Mouse (Mus musculus) thymus, adult 2 months (tissue): ENCODE measurements around the gene C2cd2l. TPM values are rescaled to one million over a fixed set of nuclear protein-coding genes. Genes with fewer than 3 reads are reported as not detected.

Experiments
- DNase-seq: peaks from one replicate; pipeline ENCODE4 v3.0.0; 2021
- H3K27ac ChIP-seq: fragments of 200-500 bp; 2 replicates; pipeline ENCODE4 v1.5.1; 2012; ENCODE audit warnings: low read length, control low read depth; ENCODE audit not compliant: control insufficient read depth, insufficient read depth
- H3K27me3 ChIP-seq: fragments of 200-500 bp; 2 replicates; pipeline ENCODE4 v1.6.1; 2012; ENCODE audit warnings: mild to moderate bottlenecking, low read length, moderate library complexity, mixed read lengths; ENCODE audit not compliant: control insufficient read depth, insufficient read depth
- H3K36me3 ChIP-seq: fragments of 200-500 bp; 2 replicates; pipeline ENCODE4 v1.6.1; 2012; ENCODE audit warnings: mild to moderate bottlenecking, low read length, moderate library complexity; ENCODE audit not compliant: control insufficient read depth, insufficient read depth
- H3K4me1 ChIP-seq: fragments of 200-500 bp; replicated peaks from 2 replicates; pipeline ENCODE4 v1.6.1; 2012; ENCODE audit warnings: low read length; ENCODE audit not compliant: control insufficient read depth, insufficient read depth
- H3K4me3 ChIP-seq: fragments of 200-500 bp; 2 replicates; pipeline ENCODE4 v1.5.1; 2012; ENCODE audit warnings: mild to moderate bottlenecking, low read length, control low read depth, moderate library complexity; ENCODE audit not compliant: control insufficient read depth, insufficient read depth
- CTCF ChIP-seq: fragments of 200-500 bp; IDR thresholded peaks from 2 replicates; pipeline ENCODE4 v1.5.1; 2012; ENCODE audit warnings: mild to moderate bottlenecking, control low read depth, low read length, moderate library complexity, borderline replicate concordance; ENCODE audit not compliant: control insufficient read depth, poor library complexity, insufficient read depth; ENCODE audit errors: extremely low read depth
- POLR2A ChIP-seq: fragments of 200-500 bp; IDR thresholded peaks from 2 replicates; pipeline ENCODE4 v1.6.1; 2012; ENCODE audit warnings: mild to moderate bottlenecking, low read length, control low read depth, moderate library complexity; ENCODE audit not compliant: control insufficient read depth, poor library complexity, insufficient read depth; ENCODE audit errors: extremely low read depth
- WGBS: fragments of 180-500 bp; shearing (Covaris S2); methylation state at CpG from one replicate; pipeline ENCODE4 v1.1.7; 2018; 5-methylcytosine and 5-hydroxymethylcytosine counted together
- polyA plus RNA-seq: library from polyadenylated mRNA; depleted of rRNA; stranded (reverse); fragments of >200 nt; gene quantifications from 2 replicates; pipeline ENCODE4 v1.2.3, GENCODE M21; 2012

Gene C2cd2l
- polyA plus RNA-seq, 1 experiment, result 110 TPM

- no peaks in the 10 kb centered on the region for H3K27me3 ChIP-seq
- H3K4me1 ChIP-seq, result peaks cover 11% of the 10 kb centered on the region
- peaks cover 10% of the 10 kb centered on the region for H3K36me3 ChIP-seq
- no peak overlapping the region; the same call in 1 of the 2 replicates for H3K27ac ChIP-seq
- peak overlapping the region; percentile 73 for H3K4me3 ChIP-seq
- no peak for DNase-seq
- 5% methylated on average over 5 of the region's 5 CpGs for WGBS
- no peak for TF ChIP-seq POLR2A
- no peak for TF ChIP-seq CTCF
These were observed 16.0 kb upstream of the C2cd2l start for GRCm38 (mm10) chr9:44336093-44336406.

GRCm38 (mm10) chr9:44335331-44336092 is 15.4 kb upstream of the C2cd2l start:
- DNase-seq, result no peak
- Histone ChIP-seq H3K4me3 (peak overlapping the region; percentile 73), H3K27me3 (no peaks in the 10 kb centered on the region), H3K36me3 (peaks cover 10% of the 10 kb centered on the region), H3K4me1 (peaks cover 11% of the 10 kb centered on the region), H3K27ac (peak overlapping the region; percentile 28; the same call in 1 of the 2 replicates)
- TF ChIP-seq CTCF (no peak), POLR2A (no peak)
- WGBS, result under 1% methylated on average over 50 of the region's 50 CpGs

GRCm38 (mm10) chr9:44334396-44335330 is 14.6 kb upstream of the C2cd2l start, which contains the start of gene H2afx:
Gene H2afx, plus strand, starts transcription at chr9:44334694.
- peak; percentile 98 for DNase-seq
- peaks cover 11% of the 10 kb centered on the region for H3K4me1 ChIP-seq
- H3K4me3 ChIP-seq, result peak within 1 kb of the TSS; percentile 73
- TF ChIP-seq CTCF, result no peak
- peak; percentile 100 for TF ChIP-seq POLR2A
- H3K27ac ChIP-seq, result peak within 1 kb of the TSS; percentile 28
- WGBS, result under 1% methylated on average over 91 of the region's 91 CpGs
- no peaks in the 10 kb centered on the region for H3K27me3 ChIP-seq
- peaks cover 10% of the 10 kb centered on the region for H3K36me3 ChIP-seq

DNA sequence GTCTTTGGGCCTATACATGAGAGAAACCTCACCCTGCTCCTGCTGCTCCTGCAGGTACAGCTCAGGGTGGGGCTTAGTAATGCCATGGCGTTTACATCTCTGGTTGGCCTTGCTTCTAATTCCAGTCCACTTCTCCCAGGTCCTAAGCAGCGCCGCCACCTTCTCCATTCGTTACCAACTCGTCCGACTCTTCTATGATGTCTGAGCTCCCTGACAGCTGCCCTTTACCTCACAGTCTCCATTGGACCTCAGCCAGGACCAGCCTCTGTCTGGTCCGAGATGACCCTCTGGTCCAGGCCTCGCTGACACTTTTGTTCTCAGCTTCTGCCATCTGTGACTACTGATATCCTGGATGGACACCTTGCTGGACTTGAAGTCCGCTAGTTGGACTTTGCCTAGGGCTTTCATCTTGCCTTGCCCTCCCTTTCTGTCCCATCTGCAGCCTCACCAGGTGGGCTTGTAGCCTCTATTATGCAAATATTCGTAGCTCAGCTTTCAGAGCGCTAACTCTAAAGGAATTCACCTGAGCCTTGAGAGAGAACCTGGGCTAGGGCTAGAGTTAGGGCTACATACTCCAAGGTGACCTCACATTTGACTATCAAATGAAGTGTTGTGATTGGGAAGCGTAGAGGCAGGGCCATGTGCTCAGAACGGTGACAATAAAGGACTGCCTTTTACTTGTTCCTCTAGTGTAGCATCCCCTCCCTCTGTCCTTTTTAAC is 13.0 kb upstream of the C2cd2l start:
- Histone ChIP-seq H3K27me3 (no peaks in the 10 kb centered on the region), H3K36me3 (peaks cover 10% of the 10 kb centered on the region), H3K4me1 (peaks cover 11% of the 10 kb centered on the region), H3K27ac (no peak overlapping the region), H3K4me3 (no peak overlapping the region)
- DNase-seq, result no peak
- 97% methylated on average over 13 of the region's 13 CpGs for WGBS
- TF ChIP-seq CTCF, result no peak
- TF ChIP-seq POLR2A, result no peak

GRCm38 (mm10) chr9:44330736-44331135 is 10.7 kb upstream of the C2cd2l start:
- H3K36me3 ChIP-seq, result peaks cover 10% of the 10 kb centered on the region
- H3K27ac ChIP-seq, result no peak overlapping the region
- no peak overlapping the region for H3K4me3 ChIP-seq
- peaks cover 15% of the 10 kb centered on the region for H3K4me1 ChIP-seq
- no peak for TF ChIP-seq POLR2A
- no peak for TF ChIP-seq CTCF
- no peaks in the 10 kb centered on the region for H3K27me3 ChIP-seq
- WGBS, result 71% methylated on average over 6 of the region's 6 CpGs
- no peak for DNase-seq

DNA sequence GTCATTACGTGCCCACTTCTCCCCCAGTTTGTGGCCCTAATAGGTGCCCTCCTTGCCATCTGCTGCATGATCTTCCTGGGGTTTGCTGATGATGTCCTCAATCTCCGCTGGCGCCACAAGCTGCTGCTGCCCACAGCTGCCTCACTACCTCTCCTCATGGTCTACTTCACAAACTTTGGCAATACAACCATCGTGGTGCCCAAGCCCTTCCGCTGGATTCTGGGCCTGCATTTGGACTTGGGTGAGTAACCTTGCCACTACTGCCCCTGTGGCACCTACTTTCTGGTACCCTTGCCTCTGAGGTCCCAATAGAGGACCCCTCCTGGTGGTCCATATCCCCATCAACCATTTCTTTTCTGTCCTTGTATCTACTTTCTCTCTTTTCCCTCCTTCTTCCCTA is 7.8 kb upstream of the C2cd2l start:
- H3K27me3 ChIP-seq, result no peaks in the 10 kb centered on the region
- H3K27ac ChIP-seq, result no peak overlapping the region
- WGBS, result 96% methylated on average over 5 of the region's 5 CpGs
- TF ChIP-seq CTCF, result no peak
- no peak for TF ChIP-seq POLR2A
- DNase-seq, result no peak
- H3K4me1 ChIP-seq, result peaks cover 15% of the 10 kb centered on the region
- no peak overlapping the region for H3K4me3 ChIP-seq
- peaks cover 3% of the 10 kb centered on the region for H3K36me3 ChIP-seq
